Mouse (Mus musculus) MN1 (cell line): ENCODE data around the gene Enho.

Experiments used
- DNase-seq: peaks from one replicate; pipeline ENCODE4 v3.0.0-alpha.2; 2016; ENCODE audit warnings: low spot score

Gene Enho

GRCm38 (mm10) chr4:41663614-41664013 is 23.5 kb upstream of the Enho start:
- no peak for DNase-seq

GRCm38 (mm10) chr4:41662723-41663122 is 22.6 kb upstream of the Enho start:
- DNase-seq = no peak

- DNase-seq = peak; percentile 90
Measured at GRCm38 (mm10) chr4:41660851-41661430, 20.8 kb upstream of the Enho start.

- no peak for DNase-seq
Measured at GRCm38 (mm10) chr4:41659556-41659955, 19.4 kb upstream of the Enho start.

GRCm38 (mm10) chr4:41658566-41659384 is 18.7 kb upstream of the Enho start:
- peak; percentile 69 for DNase-seq

GRCm38 (mm10) chr4:41655525-41655924 is 15.4 kb upstream of the Enho start:
- DNase-seq = no peak

- peak; percentile 63 for DNase-seq
Measured at GRCm38 (mm10) chr4:41654217-41654616, 14.1 kb upstream of the Enho start.

- no peak for DNase-seq
Measured at GRCm38 (mm10) chr4:41653730-41654129, 13.6 kb upstream of the Enho start.

- peak; percentile 72 for DNase-seq
Measured at GRCm38 (mm10) chr4:41653296-41653695, 13.2 kb upstream of the Enho start.

- no peak for DNase-seq
Measured at GRCm38 (mm10) chr4:41648627-41649026, 8.5 kb upstream of the Enho start.

- DNase-seq = no peak
Measured at GRCm38 (mm10) chr4:41648157-41648556, 8.0 kb upstream of the Enho start.

GRCm38 (mm10) chr4:41645488-41645887 is 5.4 kb upstream of the Enho start:
- DNase-seq = peak; percentile 60

GRCm38 (mm10) chr4:41641199-41641822 is 1.2 kb upstream of the Enho start:
- DNase-seq = no peak

- no peak for DNase-seq
Measured at GRCm38 (mm10) chr4:41639214-41639841, 796 bp downstream of the Enho start.

- no peak for DNase-seq
Measured at GRCm38 (mm10) chr4:41638828-41639213, 1.3 kb downstream of the Enho start.

- no peak for DNase-seq
Measured at GRCm38 (mm10) chr4:41638186-41638731, 1.9 kb downstream of the Enho start.

GRCm38 (mm10) chr4:41636882-41637635 is 3.1 kb downstream of the Enho start:
- DNase-seq = no peak

GRCm38 (mm10) chr4:41636366-41636765 is 3.8 kb downstream of the Enho start:
- peak; percentile 34 for DNase-seq

- no peak for DNase-seq
Measured at GRCm38 (mm10) chr4:41635906-41636305, 4.2 kb downstream of the Enho start.

GRCm38 (mm10) chr4:41635224-41635623 is 4.9 kb downstream of the Enho start:
- no peak for DNase-seq

GRCm38 (mm10) chr4:41634631-41635030 is 5.5 kb downstream of the Enho start:
- DNase-seq = no peak

GRCm38 (mm10) chr4:41633001-41633400 is 7.1 kb downstream of the Enho start:
- DNase-seq = no peak
